Mouse (Mus musculus) embryonic facial prominence, embryonic 14.5 days (tissue): ENCODE measurements around the gene Lipn. TPM values are rescaled to one million over a fixed set of nuclear protein-coding genes. Genes with fewer than 3 reads are reported as not detected.
A peak's percentile ranks its signal among the peaks of the same experiment; 100 is the strongest.

Source experiments
- ATAC-seq: fragments of 200-750 bp; cut with Nextera tagmentation; 2 replicates; pipeline ENCODE4 v1.8.0; 2017; ENCODE audit warnings: low read depth, moderate number of reproducible peaks, moderate TSS enrichment
- DNase-seq: peaks from one replicate; pipeline ENCODE4 v3.0.0-alpha.2; 2015; ENCODE audit warnings: low spot score
- H3K27ac ChIP-seq: fragments of 300-500 bp; sonication (generic); replicated peaks from 2 replicates; pipeline ENCODE4 v1.5.1; 2014; ENCODE audit warnings: low read depth, mild to moderate bottlenecking, low read length, moderate library complexity
- H3K27me3 ChIP-seq: fragments of 300-500 bp; sonication (generic); replicated peaks from 2 replicates; pipeline ENCODE4 v1.6.1; 2014; ENCODE audit warnings: low read length; ENCODE audit not compliant: control insufficient read depth, insufficient read depth
- H3K36me3 ChIP-seq: fragments of 300-500 bp; sonication (generic); 2 replicates; pipeline ENCODE4 v1.6.1; 2014; ENCODE audit warnings: low read length, mixed read lengths; ENCODE audit not compliant: control insufficient read depth, insufficient read depth
- H3K4me1 ChIP-seq: fragments of 300-500 bp; sonication (generic); 2 replicates; pipeline ENCODE4 v1.6.1; 2014; ENCODE audit warnings: antibody characterized with exemption, low read length; ENCODE audit not compliant: control insufficient read depth, insufficient read depth
- H3K4me2 ChIP-seq: fragments of 300-500 bp; sonication (generic); 2 replicates; pipeline ENCODE4 v1.6.1; 2014; ENCODE audit warnings: low read depth, mild to moderate bottlenecking, low read length, moderate library complexity, mixed read lengths
- H3K4me3 ChIP-seq: fragments of 300-500 bp; sonication (generic); 2 replicates; pipeline ENCODE4 v1.5.1; 2014; ENCODE audit warnings: low read depth, mild to moderate bottlenecking, low read length
- H3K9ac ChIP-seq: fragments of 300-500 bp; sonication (generic); 2 replicates; pipeline ENCODE4 v1.6.1; 2014; ENCODE audit warnings: low read depth, mild to moderate bottlenecking, low read length, moderate library complexity, mixed read lengths
- H3K9me3 ChIP-seq: fragments of 300-500 bp; sonication (generic); 2 replicates; pipeline ENCODE4 v1.6.1; 2016; ENCODE audit warnings: low read length; ENCODE audit not compliant: control insufficient read depth
- WGBS: fragments of 180-500 bp; shearing (Covaris S2); extraction: QIAGEN DNeasy Blood & Tissue Kit; methylation state at CpG from one replicate; pipeline ENCODE4 v1.1.7; 2014; 5-methylcytosine and 5-hydroxymethylcytosine counted together
- microRNA-seq: library from miRNA; unstranded; fragments of <30 nt; microRNA quantifications from one replicate; pipeline ENCODE4, GENCODE M21; 2016; ENCODE audit warnings: borderline number of aligned reads
- polyA plus RNA-seq: library from polyadenylated mRNA; unstranded; fragments of >200 nt; fragmentation: Nextera tagmentation; extraction: Ambion mirVana; gene quantifications from 2 replicates; pipeline ENCODE4 v1.2.1, GENCODE M21; 2014

The Lipn gene
- polyA plus RNA-seq, 1 experiment from 2014 or later: not detected

GRCm38 (mm10) chr19:34119102-34119501 lies 51.9 kb downstream of the Lipn start:
- Histone ChIP-seq H3K9me3 (no peaks in the 10 kb centered on the region), H3K4me1 (0 out of 2 replicates have a peak, but pooled peaks cover 4% of the 10 kb centered on the region), H3K27ac (no peak overlapping the region), H3K36me3 (no peaks in the 10 kb centered on the region), H3K4me3 (no peak overlapping the region), H3K4me2 (no peak overlapping the region), H3K9ac (no peak overlapping the region), H3K27me3 (no peaks in the 10 kb centered on the region)
- ATAC-seq (no peak), DNase-seq (peak; percentile 34)
- 65% methylated on average over 1 of the region's 1 CpGs for WGBS

DNA sequence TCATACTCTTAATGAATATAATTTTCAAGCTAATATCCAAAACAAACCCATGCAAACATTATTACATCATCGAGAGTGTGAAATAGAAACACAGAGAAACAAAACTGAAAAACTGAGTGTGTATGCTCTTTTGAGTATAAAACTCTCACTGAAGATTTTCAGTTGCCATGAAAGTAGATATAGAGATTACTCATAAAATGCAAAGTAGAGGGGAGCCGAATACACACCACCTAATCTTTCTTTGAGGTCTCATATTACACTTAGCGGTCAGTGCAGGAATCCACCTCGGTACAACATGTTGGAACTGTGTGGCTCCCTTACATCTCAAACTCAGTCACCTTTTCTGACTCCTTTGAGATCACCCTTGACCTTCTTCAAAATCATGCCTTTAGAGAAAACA lies 52.5 kb downstream of the Lipn start:
- H3K27ac ChIP-seq: no peak overlapping the region
- no peak overlapping the region for H3K4me2 ChIP-seq
- no peak overlapping the region for H3K9ac ChIP-seq
- H3K27me3 ChIP-seq: no peaks in the 10 kb centered on the region
- no peaks in the 10 kb centered on the region for H3K9me3 ChIP-seq
- H3K4me3 ChIP-seq: no peak overlapping the region
- H3K4me1 ChIP-seq: 0 out of 2 replicates have a peak, but pooled peaks cover 4% of the 10 kb centered on the region
- no peak for DNase-seq
- 67% methylated on average over 4 of the region's 4 CpGs for WGBS
- no peak for ATAC-seq
- no peaks in the 10 kb centered on the region for H3K36me3 ChIP-seq

GRCm38 (mm10) chr19:34120107-34120731 lies 53.1 kb downstream of the Lipn start:
- no peak overlapping the region for H3K4me2 ChIP-seq
- H3K4me3 ChIP-seq: no peak overlapping the region
- no peak overlapping the region for H3K9ac ChIP-seq
- WGBS: 64% methylated on average over 3 of the region's 3 CpGs
- DNase-seq: peak; percentile 49
- 0 out of 2 replicates have a peak, but pooled peaks cover 4% of the 10 kb centered on the region for H3K4me1 ChIP-seq
- H3K9me3 ChIP-seq: no peaks in the 10 kb centered on the region
- H3K27ac ChIP-seq: no peak overlapping the region
- ATAC-seq: 0 out of 2 replicates have a peak, but pooled peaks have one; percentile 55
- H3K36me3 ChIP-seq: no peaks in the 10 kb centered on the region
- no peaks in the 10 kb centered on the region for H3K27me3 ChIP-seq

Small RNA genes lying within 50 kb of the gene (microRNA-seq; reads per million reads assigned to microRNA genes)
- not detected for gene Gm23334

Other genes with a start within 250 kb of the Lipn start
- not detected in 2 replicates for gene Lipf, start 106.2 kb upstream of the Lipn start, polyA plus RNA-seq
- 0.45 and 0.51 TPM in 2 replicates for gene Lipk, start 59.1 kb upstream of the Lipn start, polyA plus RNA-seq
- gene Lipm, start 33.6 kb downstream of the Lipn start, polyA plus RNA-seq: 4.5 and 5.2 TPM in 2 replicates
- 2.8 and 5.4 TPM in 2 replicates for gene Ankrd22, start 98.7 kb downstream of the Lipn start, polyA plus RNA-seq
- 8.8 and 10.2 TPM in 2 replicates for gene Stambpl1, start 124.9 kb downstream of the Lipn start, polyA plus RNA-seq
- 413 and 423 TPM in 2 replicates for gene Acta2, start 188.2 kb downstream of the Lipn start, polyA plus RNA-seq
- 5.5 and 5.6 TPM in 2 replicates for gene Fas, start 223.3 kb downstream of the Lipn start, polyA plus RNA-seq